Mouse (Mus musculus): ENCODE measurements around the gene Pgs1. TPM values are rescaled to one million over a fixed set of nuclear protein-coding genes. Genes with fewer than 3 reads are reported as not detected.

The Pgs1 gene
- polyA plus RNA-seq, 1 experiment from 2014 or later, result 55.6 TPM

- peak; percentile 59 for DNase-seq (ENCODE audit: low spot score)
Observed at GRCm38 (mm10) chr11:117974327-117975125, 11.6 kb upstream of the Pgs1 start.

GRCm38 (mm10) chr11:117975211-117975967, 10.7 kb upstream of the Pgs1 start:
- DNase-seq (ENCODE audit: low spot score), result no peak

- no peak for DNase-seq (ENCODE audit: low spot score)
Observed at GRCm38 (mm10) chr11:117976081-117976582, 10.0 kb upstream of the Pgs1 start.

- no peak for DNase-seq (ENCODE audit: low spot score)
Observed at GRCm38 (mm10) chr11:117977694-117978360, 8.3 kb upstream of the Pgs1 start.

- no peak for DNase-seq (ENCODE audit: low spot score)
Observed at GRCm38 (mm10) chr11:117979388-117979787, 6.7 kb upstream of the Pgs1 start.

GRCm38 (mm10) chr11:117982426-117982825, 3.7 kb upstream of the Pgs1 start:
- no peak for DNase-seq (ENCODE audit: low spot score)

- no peak for DNase-seq (ENCODE audit: low spot score)
Observed at GRCm38 (mm10) chr11:117983770-117984169, 2.3 kb upstream of the Pgs1 start.

GRCm38 (mm10) chr11:117987032-117987451, 950 bp downstream of the Pgs1 start:
- DNase-seq (ENCODE audit: low spot score), result no peak

GRCm38 (mm10) chr11:117987968-117988367, 1.9 kb downstream of the Pgs1 start:
- DNase-seq (ENCODE audit: low spot score), result no peak

- DNase-seq (ENCODE audit: low spot score), result no peak
Observed at GRCm38 (mm10) chr11:117989241-117989640, 3.1 kb downstream of the Pgs1 start.

GRCm38 (mm10) chr11:117989926-117990325, 3.8 kb downstream of the Pgs1 start:
- peak; percentile 40 for DNase-seq (ENCODE audit: low spot score)

GRCm38 (mm10) chr11:117991502-117992470, 5.7 kb downstream of the Pgs1 start:
- no peak for DNase-seq (ENCODE audit: low spot score)

GRCm38 (mm10) chr11:117993190-117994175, 7.4 kb downstream of the Pgs1 start:
- DNase-seq (ENCODE audit: low spot score), result no peak

- DNase-seq (ENCODE audit: low spot score), result peak; percentile 14
Observed at GRCm38 (mm10) chr11:117994250-117995057, 8.4 kb downstream of the Pgs1 start.

GRCm38 (mm10) chr11:117995255-117995654, 9.2 kb downstream of the Pgs1 start:
- DNase-seq (ENCODE audit: low spot score), result no peak

GRCm38 (mm10) chr11:117995661-117996060, 9.6 kb downstream of the Pgs1 start:
- no peak for DNase-seq (ENCODE audit: low spot score)

GRCm38 (mm10) chr11:117996066-117996465, 10.0 kb downstream of the Pgs1 start:
- no peak for DNase-seq (ENCODE audit: low spot score)

- DNase-seq (ENCODE audit: low spot score), result no peak
Observed at GRCm38 (mm10) chr11:117997085-117997484, 11.0 kb downstream of the Pgs1 start.

All from thymus, postnatal 0 days (tissue).